Mouse (Mus musculus): Measurements from ENCODE around the gene 1700037H04Rik. TPM values are rescaled to one million over a fixed set of nuclear protein-coding genes. Genes with fewer than 3 reads are reported as not detected.

The 1700037H04Rik gene
- total and polyA plus RNA-seq, 2 experiments from 2014 or later, result 44.8 to 60.4 TPM

GRCm38 (mm10) chr2:131168914-131169313 is 9.0 kb upstream of the 1700037H04Rik start:
- Histone ChIP-seq H3K36me3 (ENCODE audit: insufficient read depth, low read length) (no peaks in the 10 kb centered on the region; the same call in 1 of the 2 replicates), H3K4me3 (ENCODE audit: low read depth, low read length) (no peak overlapping the region), H3K4me2 (ENCODE audit: low read depth, low read length, poor library complexity, severe bottlenecking) (no peak overlapping the region), H3K27ac (ENCODE audit: low read depth, low read length) (no peak overlapping the region), H3K9ac (replicated peaks; ENCODE audit: low read length, poor library complexity, severe bottlenecking) (no peak overlapping the region), H3K4me1 (ENCODE audit: insufficient read depth, low read length) (peaks cover 1% of the 10 kb centered on the region; the same call in 1 of the 2 replicates), H3K9me3 (ENCODE audit: low read length) (no peaks in the 10 kb centered on the region), H3K27me3 (ENCODE audit: insufficient read depth, low read length) (peaks cover 11% of the 10 kb centered on the region)
- 68% methylated on average over 1 of the region's 1 CpGs for WGBS
- no peak for TF ChIP-seq CTCF (IDR thresholded peaks at IDR 0.05)
- no peak for DNase-seq (ENCODE audit: low spot score)
- ATAC-seq (ENCODE audit: low FRiP score), result no peak

- Histone ChIP-seq H3K4me2 (ENCODE audit: low read depth, low read length, poor library complexity, severe bottlenecking) (no peak overlapping the region), H3K4me3 (ENCODE audit: low read depth, low read length) (no peak overlapping the region), H3K36me3 (ENCODE audit: insufficient read depth, low read length) (no peaks in the 10 kb centered on the region; the same call in 1 of the 2 replicates), H3K27ac (ENCODE audit: low read depth, low read length) (no peak overlapping the region), H3K27me3 (ENCODE audit: insufficient read depth, low read length) (peaks cover 11% of the 10 kb centered on the region), H3K4me1 (ENCODE audit: insufficient read depth, low read length) (no peaks in the 10 kb centered on the region), H3K9me3 (ENCODE audit: low read length) (no peaks in the 10 kb centered on the region), H3K9ac (replicated peaks; ENCODE audit: low read length, poor library complexity, severe bottlenecking) (no peak overlapping the region)
- DNase-seq (ENCODE audit: low spot score) (no peak), ATAC-seq (ENCODE audit: low FRiP score) (no peak)
- 87% methylated on average over 6 of the region's 6 CpGs for WGBS
- no peak for TF ChIP-seq CTCF (IDR thresholded peaks at IDR 0.05)
These were observed 8.1 kb upstream of the 1700037H04Rik start for GRCm38 (mm10) chr2:131167984-131168383.

GRCm38 (mm10) chr2:131166172-131166571 is 6.3 kb upstream of the 1700037H04Rik start:
- no peaks in the 10 kb centered on the region for H3K27me3 ChIP-seq (ENCODE audit: insufficient read depth, low read length)
- H3K27ac ChIP-seq (ENCODE audit: low read depth, low read length), result no peak overlapping the region
- no peak for ATAC-seq (ENCODE audit: low FRiP score)
- no peaks in the 10 kb centered on the region for H3K9me3 ChIP-seq (ENCODE audit: low read length)
- no peak overlapping the region for H3K4me3 ChIP-seq (ENCODE audit: low read depth, low read length)
- 84% methylated on average over 2 of the region's 2 CpGs for WGBS
- no peak for TF ChIP-seq CTCF (IDR thresholded peaks at IDR 0.05)
- DNase-seq (ENCODE audit: low spot score), result no peak
- no peak overlapping the region for H3K4me2 ChIP-seq (ENCODE audit: low read depth, low read length, poor library complexity, severe bottlenecking)
- H3K4me1 ChIP-seq (ENCODE audit: insufficient read depth, low read length), result no peaks in the 10 kb centered on the region
- no peak overlapping the region for H3K9ac ChIP-seq (replicated peaks; ENCODE audit: low read length, poor library complexity, severe bottlenecking)
- no peaks in the 10 kb centered on the region for H3K36me3 ChIP-seq (ENCODE audit: insufficient read depth, low read length)

- H3K9me3 ChIP-seq (ENCODE audit: low read length), result no peaks in the 10 kb centered on the region
- DNase-seq (ENCODE audit: low spot score) (no peak), ATAC-seq (ENCODE audit: low FRiP score) (no peak)
- H3K9ac ChIP-seq (replicated peaks; ENCODE audit: low read length, poor library complexity, severe bottlenecking), result no peak overlapping the region
- H3K27me3 ChIP-seq (ENCODE audit: insufficient read depth, low read length), result no peaks in the 10 kb centered on the region
- H3K36me3 ChIP-seq (ENCODE audit: insufficient read depth, low read length), result no peaks in the 10 kb centered on the region
- no peak overlapping the region for H3K27ac ChIP-seq (ENCODE audit: low read depth, low read length)
- H3K4me2 ChIP-seq (ENCODE audit: low read depth, low read length, poor library complexity, severe bottlenecking), result no peak overlapping the region
- H3K4me3 ChIP-seq (ENCODE audit: low read depth, low read length), result no peak overlapping the region
- no peaks in the 10 kb centered on the region for H3K4me1 ChIP-seq (ENCODE audit: insufficient read depth, low read length)
- 82% methylated on average over 7 of the region's 7 CpGs for WGBS
- no peak for TF ChIP-seq CTCF (IDR thresholded peaks at IDR 0.05)
These were observed 4.0 kb upstream of the 1700037H04Rik start for GRCm38 (mm10) chr2:131163924-131164323.

GRCm38 (mm10) chr2:131160671-131161111 is 810 bp upstream of the 1700037H04Rik start:
- WGBS, result 1% methylated on average over 17 of the region's 17 CpGs
- Histone ChIP-seq H3K9ac (replicated peaks; ENCODE audit: low read length, poor library complexity, severe bottlenecking) (peak overlapping the region; percentile 65), H3K27ac (ENCODE audit: low read depth, low read length) (peak overlapping the region; percentile 87), H3K4me3 (ENCODE audit: low read depth, low read length) (peak overlapping the region; percentile 72), H3K4me1 (ENCODE audit: insufficient read depth, low read length) (peaks cover 8% of the 10 kb centered on the region; the same call in 1 of the 2 replicates), H3K36me3 (ENCODE audit: insufficient read depth, low read length) (no peaks in the 10 kb centered on the region), H3K4me2 (ENCODE audit: low read depth, low read length, poor library complexity, severe bottlenecking) (peak overlapping the region; percentile 92), H3K27me3 (ENCODE audit: insufficient read depth, low read length) (no peaks in the 10 kb centered on the region), H3K9me3 (ENCODE audit: low read length) (no peaks in the 10 kb centered on the region)
- peak; percentile 0; the same call in 1 of the 2 replicates for ATAC-seq (ENCODE audit: low FRiP score)
- DNase-seq (ENCODE audit: low spot score), result peak; percentile 44
- peak; percentile 60 for TF ChIP-seq CTCF (IDR thresholded peaks at IDR 0.05)

GRCm38 (mm10) chr2:131159491-131159910 is 380 bp downstream of the 1700037H04Rik start:
- Histone ChIP-seq H3K4me3 (ENCODE audit: low read depth, low read length) (peak overlapping the region; percentile 72), H3K27me3 (ENCODE audit: insufficient read depth, low read length) (no peaks in the 10 kb centered on the region), H3K4me1 (ENCODE audit: insufficient read depth, low read length) (peaks cover 8% of the 10 kb centered on the region; the same call in 1 of the 2 replicates), H3K9ac (replicated peaks; ENCODE audit: low read length, poor library complexity, severe bottlenecking) (peak overlapping the region; percentile 66), H3K9me3 (ENCODE audit: low read length) (no peaks in the 10 kb centered on the region), H3K27ac (ENCODE audit: low read depth, low read length) (peak overlapping the region; percentile 80), H3K4me2 (ENCODE audit: low read depth, low read length, poor library complexity, severe bottlenecking) (peak overlapping the region; percentile 92), H3K36me3 (ENCODE audit: insufficient read depth, low read length) (no peaks in the 10 kb centered on the region)
- ATAC-seq (ENCODE audit: low FRiP score), result peak; percentile 71
- no peak for TF ChIP-seq CTCF (IDR thresholded peaks at IDR 0.05)
- under 1% methylated on average over 17 of the region's 18 CpGs for WGBS
- DNase-seq (ENCODE audit: low spot score), result peak; percentile 38

Data from midbrain, postnatal 0 days (tissue).